Mouse (Mus musculus): ENCODE measurements around the gene Rfx5.
"Not testable (repeated sequence)": the region's sequence is repeated elsewhere in the genome, so short reads cannot be mapped to it uniquely, and the experiment has no call there.

The Rfx5 gene

DNA sequence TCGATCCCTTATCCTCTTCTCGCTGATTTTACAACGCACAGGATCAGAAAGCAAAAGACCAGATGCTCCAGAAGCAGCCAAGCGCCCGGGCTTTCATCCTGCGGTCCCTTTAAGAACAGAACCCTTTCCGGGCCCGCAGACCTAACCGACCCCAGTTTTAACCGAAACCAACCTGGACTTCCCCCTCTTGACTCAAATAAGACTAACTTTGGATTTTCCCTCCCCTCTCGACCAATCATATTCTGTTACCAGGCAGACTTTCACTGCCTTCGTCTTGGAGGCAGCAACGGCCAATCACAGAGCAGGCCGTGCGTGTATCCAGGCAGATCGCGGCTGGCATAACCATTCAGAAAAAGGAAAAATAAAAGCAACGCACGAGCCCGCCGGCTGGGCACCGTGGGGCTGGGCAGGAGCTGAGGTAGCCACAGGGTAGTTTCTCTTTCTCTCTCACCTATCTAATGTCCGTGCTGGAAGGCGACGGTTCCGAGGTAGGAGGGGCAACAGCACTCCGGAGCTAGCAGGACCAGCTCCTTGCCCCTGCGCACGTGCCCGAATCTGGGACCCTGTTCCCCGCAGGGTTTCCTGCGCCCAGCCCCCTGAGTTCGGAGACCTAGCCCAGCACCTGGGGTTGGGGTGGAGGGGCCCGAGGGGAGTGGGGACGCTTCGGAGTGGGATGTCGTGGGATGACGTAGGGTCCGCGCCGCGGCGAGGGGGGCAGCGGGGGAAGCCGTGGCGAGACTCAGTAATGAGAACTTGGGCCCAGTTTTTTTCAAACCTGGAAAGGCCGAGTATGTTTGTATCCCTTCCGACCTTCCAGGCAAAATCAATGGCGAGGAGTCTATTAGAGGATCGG is at the start of gene Rfx5:
TSS of gene Rfx5 (plus strand) at position 312 of the 853 bp plus-strand sequence.
- DNase-seq (ENCODE audit: low spot score in 2 of 2), result peak; percentile 88 to 91

DNA sequence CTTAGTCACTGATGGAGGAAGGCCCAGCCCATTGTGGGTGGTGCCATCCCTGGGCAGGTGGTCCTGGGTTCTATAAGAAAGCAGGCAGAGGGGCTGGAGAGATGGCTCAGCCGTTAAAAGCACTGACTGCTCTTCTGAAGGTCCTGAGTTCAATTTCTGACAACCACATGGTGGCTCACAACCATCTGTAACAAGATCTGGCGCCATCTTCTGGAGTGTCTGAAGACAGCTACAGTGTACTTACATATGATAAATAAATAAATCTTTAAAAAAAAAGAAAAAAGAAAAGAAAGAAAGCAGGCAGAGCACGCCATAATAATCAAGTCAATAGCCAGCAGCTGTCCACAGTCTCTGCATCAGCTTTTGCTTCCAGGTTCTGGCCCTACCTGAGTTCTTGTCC is 49.1 kb upstream of the Rfx5 start:
- DNase-seq (ENCODE audit: low spot score in 2 of 2), result not testable (repeated sequence)

GRCm38 (mm10) chr3:94906482-94906881 is 47.4 kb upstream of the Rfx5 start:
- DNase-seq (ENCODE audit: low spot score in 2 of 2), result no peak

DNA sequence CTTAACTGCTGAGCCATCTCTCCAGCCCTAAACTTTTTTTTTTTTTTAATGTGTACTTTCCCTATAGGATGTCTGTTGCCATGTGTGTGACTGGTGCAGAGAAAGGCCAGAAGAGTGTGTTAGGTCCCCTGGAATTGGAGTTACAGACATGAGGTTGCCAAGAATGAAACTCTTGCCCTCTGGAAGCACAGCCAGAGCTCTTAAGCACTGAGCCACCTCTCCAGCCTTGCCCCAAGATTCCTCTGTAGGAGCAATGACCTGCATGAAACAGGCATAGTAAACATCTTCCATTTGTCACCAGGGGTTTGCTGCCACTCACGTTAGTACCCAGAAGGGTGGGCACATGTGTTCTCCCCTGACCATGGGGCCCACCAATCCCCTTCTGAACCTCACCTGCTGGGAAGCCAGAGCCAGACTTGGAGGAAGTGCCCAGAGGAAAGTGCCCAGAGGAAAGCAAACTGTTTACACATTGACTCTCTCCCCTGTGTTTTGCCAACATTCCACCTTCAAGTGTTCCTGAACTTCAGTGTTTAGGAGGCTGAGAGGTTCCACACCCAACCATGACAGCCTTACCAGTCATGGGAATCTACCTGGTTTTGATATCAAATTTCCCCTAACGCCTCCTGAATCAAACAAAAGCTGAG is 42.7 kb upstream of the Rfx5 start:
- DNase-seq (ENCODE audit: low spot score in 2 of 2), result no peak

DNA sequence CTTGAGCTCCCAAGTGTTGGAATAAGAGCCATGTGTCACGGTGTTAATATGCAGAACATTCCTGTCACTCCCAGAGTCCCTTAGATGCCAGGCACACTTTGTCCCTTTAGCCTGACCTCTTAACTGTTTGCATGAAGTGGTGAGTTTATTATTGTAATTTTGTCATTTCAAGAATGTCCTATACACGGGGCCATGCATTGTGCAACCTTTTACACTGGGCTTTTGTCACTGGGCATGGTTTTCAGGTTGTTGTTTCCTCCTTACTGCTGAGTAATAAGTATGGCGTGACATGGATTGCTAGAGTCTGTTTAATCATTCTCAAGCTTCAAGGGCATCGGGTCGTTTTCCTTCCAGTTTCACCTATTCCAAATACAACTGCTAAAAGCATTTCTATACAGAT is 40.1 kb upstream of the Rfx5 start:
- no peak for DNase-seq (ENCODE audit: low spot score in 2 of 2)

DNA sequence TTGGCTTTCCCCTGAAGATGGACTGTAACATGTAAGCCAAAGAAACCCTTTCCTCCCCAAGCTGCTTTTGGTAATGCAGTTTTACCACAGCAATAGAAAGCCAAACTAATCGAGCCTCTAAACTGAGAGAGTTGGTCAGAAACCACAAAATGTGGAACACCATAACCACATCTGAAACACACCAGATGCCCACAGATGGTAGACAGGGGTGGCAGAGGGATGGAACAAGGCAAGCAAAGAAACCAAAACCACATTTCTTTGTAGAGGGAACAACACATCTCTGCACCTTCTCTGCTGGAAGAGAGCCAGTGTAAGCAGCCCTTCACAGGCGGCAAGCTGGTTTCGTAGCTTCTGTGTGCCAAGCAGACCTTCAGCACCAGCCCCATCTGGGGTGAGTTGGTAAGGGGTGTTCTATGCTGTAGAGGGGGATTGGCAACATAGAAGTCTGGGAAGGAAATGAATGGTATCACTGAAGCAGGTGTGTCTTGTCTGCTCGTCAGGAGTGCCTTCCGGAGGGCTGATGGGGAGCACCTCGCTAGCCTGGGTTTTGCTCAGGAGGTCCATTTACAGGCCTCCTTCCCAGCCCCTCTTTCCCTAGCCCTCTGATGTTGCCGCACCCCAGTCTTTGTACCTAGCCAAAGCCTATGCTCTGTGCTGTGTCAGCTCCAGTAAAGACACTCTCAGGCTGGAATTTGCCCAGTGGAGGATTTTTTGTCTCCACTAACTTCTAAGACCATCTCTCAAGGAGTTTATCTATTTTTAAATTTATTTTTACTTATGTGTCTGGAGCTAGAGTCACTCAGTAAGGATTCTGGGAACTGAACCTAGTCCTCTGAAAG is 37.8 kb upstream of the Rfx5 start:
- no peak for DNase-seq (ENCODE audit: low spot score in 2 of 2)

DNA sequence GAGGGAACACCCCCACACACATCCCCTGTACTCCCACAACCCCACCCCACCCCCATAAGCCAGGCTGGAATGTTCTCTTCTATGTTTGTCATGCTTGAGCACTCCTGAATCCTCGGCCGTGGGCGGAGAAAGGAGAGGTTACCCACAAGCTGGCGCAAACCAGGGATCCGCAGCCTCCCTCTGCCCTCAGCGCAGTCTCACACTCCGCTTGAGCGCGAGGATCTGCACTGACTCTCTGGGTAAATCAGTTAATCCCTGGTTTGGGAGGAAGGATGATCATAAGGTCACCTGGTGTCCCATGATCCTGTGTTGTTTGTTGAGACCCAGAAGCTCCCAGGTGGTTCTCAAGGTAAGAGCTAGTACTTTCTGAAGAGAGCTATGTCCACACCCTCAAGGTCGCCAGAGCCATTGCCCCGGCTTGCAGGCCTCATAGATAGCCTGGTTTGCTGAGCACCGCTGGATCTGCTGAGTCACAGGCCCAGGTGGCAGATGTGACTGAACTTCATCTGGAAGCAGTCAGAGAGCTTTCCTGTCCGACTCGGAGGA is 36.0 kb upstream of the Rfx5 start:
- DNase-seq (ENCODE audit: low spot score in 2 of 2), result peak; percentile 66 to 77

DNA sequence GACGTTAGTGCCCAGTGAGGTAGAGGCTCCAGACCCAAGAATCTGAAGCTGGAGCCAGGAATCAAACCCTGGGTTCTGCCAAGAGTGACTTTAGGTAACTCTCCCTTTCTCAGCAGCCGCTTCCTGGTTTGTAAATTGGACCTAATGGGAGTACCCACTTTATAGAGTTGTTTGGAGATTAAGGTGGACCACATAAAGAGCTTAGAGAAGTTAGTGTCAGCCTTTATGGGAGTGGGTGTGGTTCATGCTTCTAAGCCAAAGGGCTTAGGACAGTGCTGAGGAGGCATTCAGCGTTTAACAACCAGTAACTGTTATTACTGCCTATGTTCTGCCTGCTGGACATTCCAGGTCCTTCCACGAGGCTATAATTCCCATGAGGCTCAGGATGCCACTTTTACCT is 35.0 kb upstream of the Rfx5 start:
- no peak for DNase-seq (ENCODE audit: low spot score in 2 of 2)

- no peak for DNase-seq (ENCODE audit: low spot score in 2 of 2)
These were observed 32.8 kb upstream of the Rfx5 start for GRCm38 (mm10) chr3:94921104-94921503.

DNA sequence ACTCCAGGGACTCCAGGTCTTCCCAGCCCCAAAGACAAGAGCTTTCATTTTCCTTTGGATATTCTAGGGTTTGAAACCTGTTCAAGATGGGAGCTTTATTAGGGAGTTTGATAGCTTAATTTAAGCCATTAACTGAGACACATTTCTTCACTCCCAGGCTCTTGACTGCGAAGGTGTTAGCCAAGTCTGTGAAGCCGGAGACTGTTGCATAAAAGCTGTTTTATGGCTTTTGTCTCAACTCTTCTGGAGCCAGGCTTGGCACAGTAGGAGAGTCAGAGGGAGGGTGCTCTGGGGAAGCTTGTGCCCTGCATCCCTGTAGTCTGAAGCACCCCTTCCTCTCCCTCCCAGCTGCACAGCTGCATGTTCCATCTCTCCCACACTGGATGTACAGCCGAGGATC is 31.5 kb upstream of the Rfx5 start:
- DNase-seq (ENCODE audit: low spot score in 2 of 2), result no peak

DNA sequence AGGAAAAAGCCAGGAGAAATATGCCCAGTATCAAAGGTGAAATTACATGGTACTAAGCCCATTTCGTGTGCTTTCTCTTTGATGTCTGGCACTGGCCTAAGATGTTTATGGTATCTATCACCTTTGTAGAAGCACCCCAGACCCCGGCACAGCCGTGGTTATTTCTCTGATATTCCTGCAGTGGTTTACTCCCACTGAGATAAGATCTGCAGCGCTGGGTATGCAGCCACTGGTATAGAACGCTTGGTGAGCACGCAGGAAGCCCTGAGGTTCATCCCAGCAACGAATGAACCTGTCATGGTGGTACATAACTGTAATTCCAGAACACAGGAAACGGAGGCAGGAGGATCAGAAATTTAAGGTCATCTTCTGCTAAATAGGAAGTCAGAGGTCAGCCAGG is 29.2 kb upstream of the Rfx5 start:
- DNase-seq (ENCODE audit: low spot score in 2 of 2), result no peak

DNA sequence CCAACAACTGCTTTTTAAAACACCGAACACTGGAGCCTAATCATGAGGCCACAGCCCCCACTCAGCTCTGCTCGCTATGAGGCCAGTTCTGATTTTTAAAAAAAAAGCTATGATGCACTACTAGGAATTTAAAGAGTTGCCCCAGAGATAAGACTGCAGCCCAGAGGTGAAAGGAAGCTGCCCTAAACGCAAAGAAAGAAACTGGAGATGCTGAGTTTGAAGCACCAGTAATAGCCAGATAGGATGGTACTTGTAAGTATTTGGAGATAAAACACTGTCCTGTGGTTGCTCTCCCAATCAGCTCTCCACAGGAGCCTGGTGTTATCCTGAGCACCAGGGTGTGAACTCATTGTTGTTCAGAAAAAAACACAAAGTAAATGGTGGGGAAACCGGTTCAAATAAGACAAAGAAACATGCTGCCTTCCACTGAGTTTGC is 27.6 kb upstream of the Rfx5 start:
- DNase-seq (ENCODE audit: low spot score in 2 of 2), result not testable (repeated sequence)

DNA sequence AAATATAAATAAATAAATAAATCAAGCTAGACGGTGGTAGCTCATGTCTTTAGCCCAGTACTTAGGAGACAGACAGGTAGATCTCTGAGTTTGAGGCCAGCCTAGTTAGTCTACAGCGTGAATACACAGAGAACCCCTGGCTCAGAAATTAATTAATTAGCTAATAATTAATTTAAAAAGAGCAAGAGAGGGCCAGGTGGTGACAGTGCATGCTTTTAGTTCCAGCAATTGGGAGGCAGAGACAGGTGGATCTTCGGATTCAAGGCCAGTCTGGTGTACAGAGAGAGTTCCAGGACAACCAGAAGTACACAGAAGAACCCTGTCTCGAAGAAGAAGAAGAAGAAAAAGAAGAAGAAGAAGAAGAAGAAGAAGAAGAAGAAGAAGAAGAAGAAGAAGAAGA is 24.9 kb upstream of the Rfx5 start:
- DNase-seq (ENCODE audit: low spot score in 2 of 2), result not testable (repeated sequence)

DNA sequence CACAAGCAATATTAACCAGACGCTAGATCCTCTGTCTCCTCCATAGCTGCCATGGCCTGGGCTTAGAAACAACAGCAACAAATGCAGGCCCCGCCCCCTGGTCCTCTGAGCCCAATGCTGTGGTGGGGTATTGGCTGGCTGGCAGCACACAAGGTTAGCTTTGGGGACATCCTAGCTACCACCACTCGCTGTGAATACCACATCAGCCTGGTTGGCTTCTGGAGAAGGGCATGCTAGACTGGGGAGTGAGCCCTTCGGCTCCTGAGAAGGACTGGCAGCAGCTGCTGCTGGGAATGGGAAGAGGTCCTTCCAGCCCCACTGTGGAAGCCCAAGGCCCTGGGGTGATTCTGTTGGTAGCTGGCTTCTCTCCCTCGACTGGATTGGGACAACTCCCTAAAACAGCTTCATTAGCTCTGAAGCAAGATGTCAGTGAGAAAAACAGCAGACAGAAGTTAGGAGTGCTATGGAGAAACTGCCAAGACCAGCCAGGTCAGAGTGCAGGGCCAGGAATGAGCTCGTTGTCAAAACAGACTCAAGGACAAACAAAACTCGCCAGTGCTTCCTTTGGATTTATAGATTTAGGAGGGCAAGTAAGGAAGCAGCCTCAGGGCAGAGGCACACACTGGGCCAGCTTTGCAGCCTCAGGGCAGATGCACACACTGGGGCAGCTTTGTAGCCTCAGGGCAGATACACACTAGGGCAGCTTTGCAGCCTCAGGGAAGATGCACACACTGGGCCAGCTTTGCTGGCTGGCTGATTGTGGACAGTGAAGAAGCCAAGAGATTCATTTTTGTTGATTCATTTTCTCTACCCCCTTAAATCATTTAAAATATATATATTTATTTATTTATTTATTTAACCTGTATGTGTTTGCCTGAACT is 23.2 kb upstream of the Rfx5 start:
- not testable (repeated sequence) for DNase-seq (ENCODE audit: low spot score in 2 of 2)

- DNase-seq (ENCODE audit: low spot score in 2 of 2), result not testable (repeated sequence)
These were observed 22.3 kb upstream of the Rfx5 start for GRCm38 (mm10) chr3:94931427-94932082.

- DNase-seq (ENCODE audit: low spot score in 2 of 2), result not testable (repeated sequence)
These were observed 21.6 kb upstream of the Rfx5 start for GRCm38 (mm10) chr3:94932279-94932678.

DNA sequence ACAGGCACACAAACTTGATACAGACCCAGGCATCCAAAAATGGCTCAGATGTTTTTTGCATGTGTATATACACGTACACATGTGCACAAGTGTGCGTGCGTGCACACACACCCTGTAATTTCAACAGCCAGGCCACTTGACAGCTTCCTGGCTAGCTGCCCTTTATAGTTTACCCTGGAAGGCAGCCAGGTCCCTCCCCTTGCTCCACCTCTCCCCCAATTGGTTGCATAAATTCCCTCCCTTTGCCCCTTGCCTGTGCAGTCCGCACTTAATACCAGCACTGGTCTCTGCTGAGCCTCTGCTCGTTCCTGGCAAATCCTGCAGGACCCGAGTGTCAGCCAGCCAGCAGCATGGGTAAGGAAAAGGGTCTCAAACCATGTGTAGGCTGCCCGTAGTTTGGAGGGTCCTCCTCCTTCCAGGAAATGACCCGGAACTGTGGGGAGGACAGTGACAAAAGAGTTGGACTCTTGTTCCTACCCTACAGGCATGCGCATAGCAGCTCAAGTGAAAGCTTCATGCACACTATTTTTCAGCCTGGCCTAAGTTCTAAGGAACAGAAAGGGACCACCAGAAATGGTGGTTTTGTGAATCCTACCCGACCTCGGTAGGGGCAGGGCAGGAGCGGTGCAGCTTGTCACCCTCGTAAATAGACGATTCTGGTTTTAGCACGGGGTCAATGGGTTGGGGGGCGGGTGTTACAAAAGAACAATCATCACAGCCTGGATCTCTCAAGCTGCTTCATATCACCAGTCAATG is 20.9 kb upstream of the Rfx5 start, which contains the start of gene Selenbp1:
TSS of gene Selenbp1 (plus strand) at position 248 of the 756 bp plus-strand sequence.
- peak; percentile 88 to 89 for DNase-seq (ENCODE audit: low spot score in 2 of 2)

DNA sequence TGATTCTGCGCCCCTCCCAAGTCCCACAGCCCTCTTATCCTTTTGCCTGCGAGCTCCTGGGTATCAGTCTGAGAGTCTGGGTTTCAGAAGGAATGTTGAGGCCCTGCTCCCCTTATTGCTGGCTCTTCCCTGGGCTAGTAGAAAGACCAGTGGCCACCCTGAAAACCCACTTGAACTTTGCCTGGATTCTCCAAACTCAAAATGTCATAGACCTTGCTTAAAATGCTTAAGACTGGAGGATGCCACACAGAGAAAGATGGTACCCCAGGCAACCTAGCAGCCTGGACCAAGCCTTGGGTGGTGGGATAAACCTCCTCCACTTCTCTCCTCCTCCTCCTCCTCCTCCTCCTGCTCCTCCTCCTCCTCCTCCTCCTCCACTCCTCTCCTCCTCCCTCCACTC is 20.3 kb upstream of the Rfx5 start:
- not testable (repeated sequence) for DNase-seq (ENCODE audit: low spot score in 2 of 2)

- DNase-seq (ENCODE audit: low spot score in 2 of 2), result not testable (repeated sequence)
These were observed 19.3 kb upstream of the Rfx5 start for GRCm38 (mm10) chr3:94934564-94934963.

All from spleen, postnatal 4 days (tissue).